Mouse (Mus musculus): ENCODE measurements around the gene Alpl.
A peak's percentile ranks its signal among the peaks of the same experiment; 100 is the strongest.

The Alpl gene

DNA sequence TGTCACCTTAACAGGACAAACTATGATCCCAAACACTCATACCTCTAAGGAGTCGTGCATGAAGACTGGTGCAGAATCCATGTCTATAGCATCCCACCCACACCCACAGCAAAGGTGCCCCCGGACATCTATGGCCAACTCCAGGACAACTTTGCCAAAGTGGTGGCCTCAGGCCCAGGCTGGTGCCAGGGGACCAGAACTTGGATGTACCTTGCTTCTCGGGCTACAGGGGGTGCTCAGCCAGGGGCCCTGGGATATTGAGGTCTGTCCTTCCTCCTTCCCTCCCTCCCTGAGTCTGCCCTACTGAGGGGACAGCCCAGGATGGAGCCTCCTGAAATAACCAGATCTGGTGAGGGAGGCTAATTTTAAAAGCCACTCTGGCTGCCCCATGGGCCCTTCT is 63.8 kb downstream of the Alpl start:
- DNase-seq: no peak

- no peak for DNase-seq
Observed at GRCm38 (mm10) chr4:137731891-137732290, 64.3 kb downstream of the Alpl start.

DNA sequence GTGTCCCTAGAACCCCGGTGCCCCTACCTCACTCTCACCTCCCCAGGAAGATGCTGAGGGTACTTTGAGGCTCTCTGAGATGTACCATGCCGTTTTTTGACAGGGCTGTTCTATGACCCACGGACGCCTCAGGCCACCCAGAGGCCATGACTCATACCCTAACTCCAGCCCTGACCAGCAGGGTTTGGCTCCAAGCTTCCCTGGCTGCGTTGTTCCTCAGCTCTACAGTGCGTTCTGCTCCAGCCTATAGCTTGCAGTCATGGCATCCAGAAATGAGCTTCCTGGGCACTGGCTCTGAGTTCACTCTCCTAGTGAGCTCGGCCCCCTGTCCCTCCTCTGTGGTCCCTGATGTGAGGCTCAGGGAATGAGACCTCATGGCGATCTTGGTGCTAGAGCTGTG is 65.4 kb downstream of the Alpl start:
- DNase-seq: no peak

GRCm38 (mm10) chr4:137730134-137730533 is 66.0 kb downstream of the Alpl start:
- DNase-seq: peak; percentile 93

DNA sequence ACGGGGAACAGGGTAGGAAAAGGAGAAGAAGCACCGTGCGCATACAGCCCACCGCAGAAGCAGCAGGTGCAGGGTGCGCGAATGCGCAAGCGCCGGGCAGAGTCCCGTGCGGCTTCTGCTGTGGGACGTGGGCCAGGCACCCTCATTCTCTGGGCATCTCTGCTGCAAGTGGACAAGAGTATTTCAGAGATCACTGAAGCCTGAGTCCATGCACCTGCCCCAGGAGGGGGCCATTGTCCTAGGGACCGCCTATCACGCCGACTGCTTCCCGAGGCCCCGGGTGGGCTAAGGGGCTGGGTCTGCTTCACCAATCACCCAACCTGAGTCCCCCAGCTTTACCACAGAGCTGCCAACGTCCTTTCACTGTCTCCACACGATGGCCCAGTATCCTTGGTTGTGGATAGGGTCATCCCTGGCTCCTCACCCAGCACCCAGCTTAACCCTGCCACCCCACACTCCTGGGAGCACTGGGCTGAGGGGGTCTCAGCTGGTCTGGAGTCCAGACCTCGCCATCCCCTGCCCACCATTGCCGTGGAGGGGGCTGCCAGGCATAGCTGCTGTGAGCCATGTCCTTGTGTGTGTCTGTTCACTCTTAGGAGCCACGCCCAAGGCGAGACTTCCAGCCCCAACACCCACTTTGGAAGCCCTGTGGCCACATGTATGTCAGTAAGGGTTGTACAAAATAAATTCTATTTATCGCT is 66.9 kb downstream of the Alpl start:
- no peak for DNase-seq

GRCm38 (mm10) chr4:137728399-137729154 is 67.6 kb downstream of the Alpl start:
- no peak for DNase-seq

GRCm38 (mm10) chr4:137727506-137728187 is 68.5 kb downstream of the Alpl start:
- no peak for DNase-seq

GRCm38 (mm10) chr4:137726739-137727505 is 69.3 kb downstream of the Alpl start:
- DNase-seq: no peak

DNA sequence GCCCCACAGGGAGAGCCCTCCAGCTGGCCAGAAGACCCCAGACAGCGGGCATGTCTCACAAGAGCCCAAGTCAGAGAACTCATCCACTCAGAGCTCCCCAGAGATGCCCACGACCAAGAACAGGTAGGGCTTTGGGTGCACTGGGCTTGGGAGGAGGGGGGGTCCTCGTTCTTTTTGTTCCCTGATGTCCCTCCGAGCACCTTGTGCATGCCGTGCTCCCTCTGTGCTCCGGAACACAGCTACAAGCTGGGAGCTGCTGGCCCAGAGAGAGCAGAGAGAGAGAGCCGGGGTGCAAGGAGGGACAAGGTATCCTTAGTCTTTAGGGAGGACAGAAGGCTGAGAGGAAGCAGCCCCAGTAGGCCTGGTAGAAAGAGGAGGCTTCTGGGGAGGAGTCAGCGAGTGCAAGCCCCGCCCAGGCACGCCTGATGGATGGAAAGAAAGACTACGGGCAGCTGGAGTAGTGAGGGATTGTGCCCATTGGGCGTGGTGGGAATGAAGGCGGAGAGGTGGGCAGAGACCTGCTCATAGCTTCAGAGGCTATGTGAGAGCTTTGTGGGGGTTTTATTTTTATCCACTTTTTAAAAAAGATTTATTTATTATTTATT is 70.5 kb downstream of the Alpl start:
- no peak for DNase-seq

DNA sequence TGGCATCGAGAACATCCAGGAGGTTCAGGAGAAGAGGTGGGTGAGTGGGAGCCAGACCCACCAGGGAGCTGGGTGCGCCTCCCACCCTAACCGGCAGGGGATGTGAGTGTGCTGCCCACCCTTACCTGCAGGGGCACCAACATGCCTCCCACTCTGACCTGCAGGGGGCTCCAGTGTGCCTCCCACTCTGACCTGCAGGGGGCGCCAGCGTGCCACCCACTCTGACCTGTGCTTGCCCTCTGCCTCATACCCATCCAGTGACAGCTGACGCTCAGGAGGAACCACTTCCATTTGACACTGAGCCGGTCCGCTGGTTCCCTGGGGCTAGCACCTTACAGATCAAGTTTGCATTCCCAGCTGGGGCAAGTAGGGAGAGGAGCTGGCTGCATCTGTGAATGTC is 71.4 kb downstream of the Alpl start:
- peak; percentile 61 for DNase-seq

DNA sequence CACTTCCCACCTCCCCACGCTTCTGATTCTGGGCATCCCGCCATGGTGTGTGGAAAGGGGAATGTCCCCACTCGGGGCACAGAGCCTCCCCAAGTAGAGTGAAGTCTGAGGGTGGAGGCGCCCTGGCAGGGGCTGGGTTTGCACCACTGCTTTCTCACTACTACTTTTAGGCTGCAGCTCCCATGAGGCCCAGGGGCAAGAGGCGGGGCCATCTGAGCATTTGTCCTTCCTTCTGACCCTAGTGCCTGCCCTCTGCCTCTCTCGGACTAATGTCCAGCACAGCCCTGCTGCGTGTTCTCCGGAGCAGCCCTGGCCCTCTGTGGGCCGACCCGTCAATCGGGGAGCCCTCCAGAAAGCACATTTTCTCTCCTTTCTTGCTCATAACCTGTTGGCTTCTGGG is 72.0 kb downstream of the Alpl start:
- no peak for DNase-seq

- no peak for DNase-seq
Observed at GRCm38 (mm10) chr4:137723527-137723926, 72.7 kb downstream of the Alpl start.

DNA sequence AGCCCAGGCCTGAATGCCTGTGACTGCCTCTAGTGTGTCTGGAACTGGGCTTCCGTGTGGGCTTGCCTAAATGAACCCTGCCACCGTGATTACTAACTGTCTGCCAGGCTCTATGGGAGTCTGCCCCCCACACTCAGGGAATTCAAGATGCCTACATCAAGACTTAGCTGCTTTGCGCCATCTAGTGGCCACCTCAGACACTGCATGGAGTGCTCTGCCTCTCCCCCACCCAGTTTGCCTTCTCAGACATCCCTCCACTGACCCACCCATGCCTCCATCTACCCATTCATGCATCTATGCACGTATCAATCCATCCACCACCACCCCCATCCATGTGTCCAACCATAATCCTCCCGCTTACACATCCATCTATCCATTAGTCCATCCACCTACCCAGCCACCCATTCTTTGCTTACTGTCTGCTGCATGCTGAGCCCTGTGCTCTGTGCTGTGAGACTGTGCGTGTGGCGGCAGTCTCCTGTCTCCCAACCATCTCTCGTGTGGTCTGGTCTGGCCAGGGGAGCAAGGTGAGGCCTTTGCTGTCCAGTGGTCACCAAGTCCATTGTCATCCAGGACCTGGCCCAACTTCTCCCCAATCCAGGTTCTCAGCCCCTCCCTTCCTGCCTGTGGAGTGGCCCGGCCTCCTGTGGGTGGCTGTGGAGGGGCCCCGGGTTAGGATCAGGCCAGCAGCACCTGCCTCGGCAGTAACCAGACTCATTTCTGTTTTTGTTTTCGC is 73.3 kb downstream of the Alpl start:
- DNase-seq: peak; percentile 75

DNA sequence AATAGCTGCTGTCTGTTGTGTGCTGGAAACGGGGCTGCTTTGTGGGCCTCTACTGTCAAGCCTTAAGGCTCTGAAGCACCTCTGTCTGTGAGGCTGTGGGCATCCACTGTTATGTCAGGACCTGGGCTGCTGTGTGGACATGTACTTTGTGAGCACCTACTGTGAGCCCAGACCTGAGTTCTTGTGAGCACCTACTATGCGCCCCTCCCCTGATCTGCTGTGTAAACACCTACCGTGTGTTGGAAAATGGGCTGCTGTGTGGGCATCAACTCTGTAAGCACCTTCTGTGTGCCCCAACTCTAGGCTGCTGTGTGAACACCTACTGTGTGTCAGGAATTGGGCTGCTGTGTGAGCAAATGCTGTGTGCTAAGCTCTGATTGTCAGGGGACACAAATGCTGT is 74.0 kb downstream of the Alpl start:
- DNase-seq: no peak

DNA sequence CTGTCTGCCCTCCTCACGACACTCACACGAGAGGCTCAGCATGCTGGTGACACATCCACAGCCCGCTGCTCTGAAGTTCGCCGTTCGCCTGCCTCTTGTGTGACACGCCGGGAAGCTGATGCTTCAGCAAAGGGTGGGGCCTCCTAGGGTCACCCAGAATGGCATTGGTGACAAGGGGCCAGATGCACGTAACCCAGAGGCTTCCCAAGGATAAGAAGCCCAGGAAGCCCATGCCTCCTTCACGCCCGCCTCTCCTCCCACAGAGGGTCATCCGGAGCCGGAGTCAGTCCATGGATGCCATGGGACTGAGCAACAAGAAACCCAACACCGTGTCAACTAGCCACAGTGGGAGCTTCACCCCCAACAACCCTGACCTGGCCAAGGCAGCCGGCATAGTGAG is 74.6 kb downstream of the Alpl start:
- DNase-seq: no peak

- DNase-seq: no peak
Observed at GRCm38 (mm10) chr4:137719378-137720077, 76.7 kb downstream of the Alpl start.

GRCm38 (mm10) chr4:137717671-137718070 is 78.5 kb downstream of the Alpl start:
- DNase-seq: no peak

GRCm38 (mm10) chr4:137717005-137717404 is 79.2 kb downstream of the Alpl start:
- DNase-seq: no peak

DNA sequence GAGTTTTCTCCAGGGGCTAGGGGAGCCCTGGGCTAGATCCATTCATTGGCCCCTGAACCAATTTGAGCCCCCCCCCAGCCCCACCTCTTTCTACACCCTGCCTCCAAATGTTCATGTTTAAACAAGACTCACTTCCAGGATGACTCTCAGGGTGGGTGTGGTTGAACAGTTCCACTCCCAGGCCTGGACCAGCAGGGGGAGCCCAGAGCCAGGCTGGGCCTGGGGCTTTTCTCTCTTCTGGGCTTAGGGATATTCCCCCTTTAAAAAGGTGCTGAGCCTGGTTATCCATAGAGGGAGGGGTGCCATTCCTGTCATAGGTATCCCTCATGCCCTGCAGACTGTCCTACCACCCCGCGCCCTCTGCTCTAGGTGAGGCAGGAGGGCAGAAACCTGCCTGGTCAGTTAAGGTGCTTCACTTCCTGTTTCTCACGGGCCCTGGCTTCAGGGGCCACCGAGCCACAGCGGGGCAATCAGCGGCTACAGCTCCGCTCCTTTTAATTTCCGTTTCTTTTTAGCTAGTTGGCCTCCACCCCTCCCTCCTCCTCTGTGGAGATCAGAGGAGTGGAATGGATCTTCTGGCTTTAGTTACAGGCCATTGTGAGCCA is 82.1 kb downstream of the Alpl start:
- no peak for DNase-seq

DNA sequence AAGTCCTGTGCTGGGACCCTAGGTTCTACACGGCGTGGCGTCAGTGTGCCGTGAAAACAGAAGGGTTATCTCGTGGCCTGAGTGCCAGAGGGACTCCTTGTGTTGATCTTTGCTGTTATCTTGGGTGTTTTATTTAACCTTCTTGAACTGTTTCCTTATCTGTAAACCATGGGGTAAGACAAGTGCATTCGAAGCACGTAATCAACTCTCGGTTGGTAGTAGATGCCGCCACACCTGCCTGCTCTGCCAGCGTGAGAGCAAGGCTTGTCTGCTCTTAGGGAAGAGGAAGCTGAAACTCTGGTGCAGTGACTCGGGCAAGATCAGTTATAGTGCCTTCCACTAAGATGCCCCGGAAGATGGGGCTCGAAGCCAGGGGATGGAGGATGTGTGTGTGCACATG is 83.2 kb downstream of the Alpl start:
- DNase-seq: no peak
